Mouse (Mus musculus): ENCODE measurements around the gene Olfr49.

GRCm38 (mm10) chr14:54249326-54249725 lies 35.4 kb downstream of the Olfr49 start:
- no peak for TF ChIP-seq CTCF (IDR thresholded peaks at IDR 0.05; ENCODE audit: borderline replicate concordance, insufficient read depth, low read length)
- no peak for TF ChIP-seq POLR2A (IDR thresholded peaks at IDR 0.05; ENCODE audit: low read depth, low read length)
